Mouse (Mus musculus): ENCODE measurements around the gene Aldh1a2.
A peak's percentile ranks its signal among the peaks of the same experiment; 100 is the strongest.

Aldh1a2 gene

GRCm38 (mm10) chr9:71215248-71216035 lies at the start of gene Aldh1a2:
TSS of gene Aldh1a2 (plus strand) at chr9:71215789.
- DNase-seq (ENCODE audit: low read depth, low spot score): no peak

DNA sequence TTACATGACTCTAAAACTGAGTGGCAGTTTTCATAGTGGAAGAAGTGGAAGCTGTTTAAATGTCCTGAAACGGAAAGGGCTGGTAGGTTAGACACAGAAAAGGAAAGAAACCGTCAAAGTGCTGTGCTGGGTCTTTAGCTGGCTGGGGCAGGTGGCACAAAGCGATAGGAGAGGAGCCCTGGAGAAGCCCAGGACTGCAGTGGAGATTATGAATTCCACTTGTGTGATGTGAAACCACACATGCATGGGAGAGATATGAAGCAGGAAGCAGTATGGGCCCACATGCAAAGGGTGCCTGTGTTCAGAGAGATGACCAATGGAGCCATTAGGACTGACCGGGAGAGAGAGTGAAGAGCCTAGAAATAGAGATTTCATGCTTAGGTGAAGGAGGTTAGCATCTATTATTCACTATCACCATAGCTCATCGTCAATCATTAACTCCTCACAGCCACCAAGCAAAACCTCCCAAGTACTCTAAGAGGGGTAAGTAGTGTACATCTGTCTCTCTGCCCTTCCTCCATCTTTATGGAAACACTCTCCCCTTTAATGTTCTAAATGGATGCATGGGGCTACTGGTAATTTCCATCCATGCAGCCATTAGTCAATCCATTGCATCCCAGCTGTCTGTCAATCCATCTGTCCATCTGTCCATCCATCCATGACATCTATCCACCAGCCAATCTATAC lies 49.4 kb upstream of the Aldh1a2 start:
- DNase-seq (ENCODE audit: low read depth, low spot score): peak; percentile 86

DNA sequence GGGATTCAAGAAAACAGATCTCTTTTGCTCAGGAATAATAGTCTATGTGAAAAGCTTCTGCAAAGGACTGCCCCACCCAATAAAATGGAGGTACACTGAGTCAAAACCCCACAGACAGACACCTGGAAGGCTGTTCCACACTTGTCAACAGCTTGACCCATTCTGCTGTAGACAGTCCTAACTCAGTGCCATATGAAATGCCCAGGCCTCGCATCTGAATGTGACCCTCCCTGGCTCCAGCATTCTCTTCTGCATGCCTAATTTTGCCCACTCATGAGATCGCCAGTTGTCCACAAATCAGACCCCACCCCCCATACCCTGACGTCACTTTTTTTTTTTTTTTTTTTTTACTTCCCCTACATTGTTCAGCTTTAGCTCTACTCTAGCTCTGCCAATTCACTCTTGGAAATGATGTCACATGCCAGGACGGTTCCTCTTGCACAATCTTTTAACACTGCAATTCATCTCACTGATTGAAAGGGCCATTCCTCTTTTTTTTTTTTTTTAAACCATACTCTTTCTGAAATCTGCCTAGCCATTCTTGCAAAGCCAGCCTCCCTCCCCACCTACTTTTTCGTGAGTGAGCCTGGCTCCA lies 48.6 kb upstream of the Aldh1a2 start:
- no peak for DNase-seq (ENCODE audit: low read depth, low spot score)

GRCm38 (mm10) chr9:71167473-71168215 lies 47.9 kb upstream of the Aldh1a2 start:
- no peak for DNase-seq (ENCODE audit: low read depth, low spot score)

DNA sequence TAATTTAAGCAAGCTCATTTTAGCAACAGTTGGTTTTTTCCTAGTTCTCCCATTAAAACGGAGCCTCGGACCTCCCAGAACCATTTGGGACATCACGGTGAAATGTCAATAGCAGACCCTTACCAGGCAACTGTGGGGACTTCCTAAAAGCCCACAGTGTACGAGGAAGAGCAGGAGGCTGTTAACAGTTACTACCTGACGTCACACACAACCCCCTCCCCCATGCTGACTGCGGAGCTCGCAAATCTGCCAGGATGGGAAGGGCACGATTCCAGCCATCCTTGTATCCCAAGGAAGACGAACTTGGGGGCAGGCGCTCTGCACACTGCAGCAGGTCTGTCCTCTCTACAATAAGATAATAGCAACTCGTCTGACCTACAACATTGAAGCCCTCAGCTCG lies 47.1 kb upstream of the Aldh1a2 start, which contains the start of gene Aqp9:
Gene Aqp9, minus strand, starts transcription at position 172 of the 400 bp plus-strand sequence.
- no peak for DNase-seq (ENCODE audit: low read depth, low spot score)

GRCm38 (mm10) chr9:71173533-71173932 lies 42.1 kb upstream of the Aldh1a2 start:
- no peak for DNase-seq (ENCODE audit: low read depth, low spot score)

DNA sequence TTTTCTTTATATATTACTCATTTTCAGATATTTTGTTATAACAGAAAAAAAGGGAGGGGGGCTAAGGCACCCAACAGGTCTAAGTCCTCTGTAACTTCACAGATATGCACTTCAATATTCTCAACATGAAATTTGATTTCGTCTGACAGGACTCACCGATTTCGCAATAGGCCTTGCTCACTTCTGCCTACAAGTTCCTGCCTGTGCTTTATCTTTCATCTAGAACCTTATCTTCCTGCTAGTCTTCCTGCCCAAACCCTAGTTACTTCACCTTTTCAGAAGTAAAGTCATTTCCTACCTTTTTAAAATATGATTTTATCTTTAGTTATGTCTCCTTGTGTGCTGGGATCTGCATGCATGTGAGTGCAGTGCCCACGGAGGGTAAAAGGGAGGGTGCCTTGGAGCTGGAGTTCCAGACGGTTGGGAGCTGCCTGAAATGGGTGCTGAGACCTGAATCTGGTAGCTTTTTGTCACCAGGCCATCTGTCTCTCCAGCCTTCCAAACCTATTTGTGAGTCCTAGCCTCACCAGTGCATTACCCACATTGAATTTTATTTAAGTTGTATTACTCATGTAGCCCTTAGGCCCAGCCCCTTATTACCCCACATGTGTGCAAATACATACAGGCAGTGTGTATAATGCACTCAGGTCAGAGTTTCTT lies 41.1 kb upstream of the Aldh1a2 start:
- no peak for DNase-seq (ENCODE audit: low read depth, low spot score)

GRCm38 (mm10) chr9:71175686-71176085 lies 39.9 kb upstream of the Aldh1a2 start:
- DNase-seq (ENCODE audit: low read depth, low spot score): no peak

DNA sequence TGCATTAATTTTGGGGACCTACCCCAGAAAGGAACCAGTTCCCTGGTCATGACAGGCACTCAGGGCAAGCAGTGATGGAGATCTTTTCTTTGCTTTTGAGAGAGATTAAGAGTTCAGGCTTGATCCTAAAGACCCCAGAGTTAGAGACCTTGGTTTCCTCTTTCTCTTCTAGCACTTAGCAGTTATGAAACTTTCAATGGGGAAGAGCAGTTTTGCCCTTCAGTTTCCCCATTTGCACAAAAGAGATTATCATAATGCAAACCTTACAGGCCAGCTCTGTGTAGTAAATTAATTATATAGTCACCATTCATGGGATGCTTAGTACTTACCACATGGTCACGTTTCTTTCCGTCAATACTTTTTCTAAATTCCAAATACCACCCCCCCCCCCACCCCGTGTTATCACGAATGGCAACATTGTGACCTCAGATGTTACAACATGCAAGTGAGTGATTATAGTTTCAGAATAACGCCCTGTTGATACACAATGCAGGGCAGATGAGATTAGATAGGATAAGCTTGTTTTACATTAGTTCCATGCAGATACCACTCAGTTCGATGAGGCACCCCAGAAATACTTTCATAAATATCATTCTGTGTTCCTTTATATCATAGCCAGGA lies 36.2 kb upstream of the Aldh1a2 start:
- no peak for DNase-seq (ENCODE audit: low read depth, low spot score)

DNA sequence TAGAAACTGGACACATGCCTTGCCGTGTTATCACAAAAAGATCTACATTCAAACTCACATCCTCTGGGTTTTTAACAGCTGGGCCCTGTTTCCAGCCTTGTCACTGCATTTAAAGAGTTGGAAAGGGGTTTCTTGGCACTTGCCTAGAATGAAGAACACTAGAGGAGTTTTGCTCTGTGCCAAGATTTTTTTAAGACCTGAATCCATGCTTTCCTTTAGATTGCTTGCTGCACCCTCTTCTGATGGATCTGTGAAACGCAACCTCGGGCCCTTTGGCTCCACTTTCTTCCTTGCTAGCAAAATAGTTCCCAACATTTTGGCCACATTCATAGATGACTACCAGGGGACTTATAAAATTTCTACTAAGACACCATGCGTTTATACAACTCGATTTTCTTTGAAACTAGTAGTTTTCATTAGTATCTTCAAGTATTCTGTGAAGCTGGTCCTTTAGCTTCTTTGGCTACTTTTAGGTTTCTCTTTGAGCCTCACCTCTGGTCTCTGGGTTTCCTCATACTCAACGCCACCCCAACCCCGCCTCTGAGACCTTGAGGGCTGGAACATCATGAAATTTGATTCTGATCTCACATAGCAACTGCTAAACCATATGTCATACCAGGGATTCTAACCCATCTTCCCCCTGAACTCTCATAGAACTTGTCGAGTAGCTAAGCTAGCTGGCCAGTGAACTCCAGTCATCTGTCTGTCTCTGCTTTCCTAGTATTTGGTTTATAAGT lies 35.5 kb upstream of the Aldh1a2 start:
- no peak for DNase-seq (ENCODE audit: low read depth, low spot score)

DNA sequence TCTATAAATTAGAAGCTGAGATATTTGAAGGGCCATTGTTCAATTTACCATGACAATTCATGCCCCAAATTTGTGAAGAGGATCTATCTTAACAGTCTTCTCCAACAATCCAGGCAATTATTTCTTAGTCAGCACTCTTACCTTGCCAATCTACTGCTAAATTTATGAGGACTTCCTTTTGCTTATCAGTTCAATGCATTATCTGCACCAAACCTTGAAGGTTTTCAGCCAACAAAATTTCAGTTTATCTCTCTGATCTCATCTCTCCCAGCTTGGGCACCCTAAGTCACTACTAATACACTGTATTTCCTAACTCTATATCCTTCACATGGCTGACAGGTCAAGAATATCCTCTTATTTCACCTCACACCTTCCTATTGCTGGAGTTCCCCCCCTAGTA lies 30.3 kb upstream of the Aldh1a2 start:
- DNase-seq (ENCODE audit: low read depth, low spot score): no peak

GRCm38 (mm10) chr9:71185823-71186222 lies 29.8 kb upstream of the Aldh1a2 start:
- DNase-seq (ENCODE audit: low read depth, low spot score): no peak

GRCm38 (mm10) chr9:71187396-71187795 lies 28.2 kb upstream of the Aldh1a2 start:
- DNase-seq (ENCODE audit: low read depth, low spot score): no peak

- DNase-seq (ENCODE audit: low read depth, low spot score): peak; percentile 70
Measured at GRCm38 (mm10) chr9:71188647-71189415, 26.8 kb upstream of the Aldh1a2 start.

GRCm38 (mm10) chr9:71198826-71199225 lies 16.8 kb upstream of the Aldh1a2 start:
- no peak for DNase-seq (ENCODE audit: low read depth, low spot score)

DNA sequence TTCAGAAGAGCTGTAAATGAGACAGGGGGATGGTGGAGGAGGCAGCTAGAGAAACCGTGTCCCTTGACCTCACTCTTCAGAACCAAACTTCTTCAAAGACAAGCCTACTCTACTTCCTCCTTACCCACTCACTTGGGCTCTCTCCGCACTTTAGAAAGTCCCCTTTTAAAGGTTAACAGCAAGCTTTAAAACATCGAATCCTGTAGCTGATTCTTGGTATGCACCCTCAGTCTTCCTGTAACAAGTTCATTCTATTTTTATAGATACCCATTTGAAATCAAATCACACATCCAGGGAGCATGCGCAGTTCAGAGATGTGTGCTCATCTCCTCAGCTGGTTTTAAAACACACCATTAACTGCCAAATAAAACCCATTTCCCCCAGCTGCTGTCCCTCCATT lies 13.3 kb upstream of the Aldh1a2 start:
- no peak for DNase-seq (ENCODE audit: low read depth, low spot score)

DNA sequence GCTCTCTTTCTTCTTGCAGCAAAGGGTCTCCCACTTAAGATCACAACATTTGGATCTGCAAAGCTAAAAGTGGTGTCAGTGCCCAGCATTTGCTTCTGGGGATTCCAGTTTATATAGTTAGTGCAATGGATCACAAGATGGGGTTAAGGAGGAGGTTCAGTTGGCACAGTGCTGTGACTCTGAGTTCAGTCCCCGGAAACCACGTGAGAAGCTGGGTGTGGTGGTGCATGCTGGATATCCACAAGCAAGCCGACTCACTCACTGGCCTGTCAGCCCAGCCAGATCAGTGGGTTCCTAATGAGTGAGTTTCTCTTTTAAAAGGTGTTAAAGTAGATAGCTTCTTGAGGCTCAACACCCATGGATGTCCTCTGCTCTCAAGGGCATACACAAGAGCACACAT lies 6.3 kb upstream of the Aldh1a2 start:
- no peak for DNase-seq (ENCODE audit: low read depth, low spot score)

DNA sequence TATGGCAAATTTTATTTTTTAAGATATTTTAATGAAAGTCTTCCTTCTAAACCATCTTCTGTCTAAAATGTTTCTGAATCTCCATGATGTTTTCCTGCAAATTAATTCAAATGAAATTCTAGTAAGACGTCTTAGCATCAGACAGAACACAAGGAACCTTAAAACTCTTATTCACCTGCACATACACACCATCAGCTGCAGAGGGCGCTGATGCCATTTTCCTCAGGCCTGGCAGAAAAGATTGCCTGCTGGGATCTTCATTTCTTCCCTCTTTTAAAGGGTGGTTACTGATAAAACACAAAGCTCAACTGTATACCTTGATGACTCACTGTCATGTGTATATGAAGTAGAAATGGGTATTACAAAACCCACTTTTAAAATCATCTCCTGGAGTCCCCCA lies 4.7 kb upstream of the Aldh1a2 start:
- no peak for DNase-seq (ENCODE audit: low read depth, low spot score)

- DNase-seq (ENCODE audit: low read depth, low spot score): no peak
Measured at GRCm38 (mm10) chr9:71213636-71214035, 2.0 kb upstream of the Aldh1a2 start.

Measured in c-Kit-negative CD71-positive TER-119-positive erythroid progenitor cells, embryonic 14.5 days (primary cell).